ENCODE assay signal across 15 mouse cellular contexts in the genomic region with DNA sequence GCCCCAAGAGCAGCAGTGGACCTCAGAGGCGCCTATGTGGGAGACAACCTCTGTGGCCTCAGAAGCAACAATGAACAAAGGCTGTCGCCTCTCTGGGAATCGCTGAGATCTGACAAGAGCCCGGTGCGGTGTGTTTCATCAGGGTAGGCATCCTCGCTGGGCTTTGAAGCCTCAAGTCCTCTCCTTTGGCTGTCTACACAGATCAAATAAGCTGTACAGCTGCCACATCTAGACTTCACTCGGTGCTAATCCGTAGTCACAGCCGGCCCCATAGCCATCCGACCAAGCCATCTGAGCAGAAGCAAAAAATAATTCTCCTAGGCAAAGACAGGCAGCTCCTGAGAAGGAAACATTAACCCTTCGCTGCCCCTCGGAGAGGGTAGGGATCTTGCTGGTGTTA. TPM values are rescaled to one million over a fixed set of nuclear protein-coding genes. Genes with fewer than 3 reads are reported as not detected.
DNase-seq lines count a peak whose midpoint lies in the region; ATAC-seq and TF ChIP-seq lines count a peak whose summit lies in the region.
"Had no signal": no experiment of that assay in that cellular context is flagged by ENCODE, and none has a peak within 500 bp of the region (broad histone marks: within the 10 kb centered on the region; RNA-seq: fewer than 3 reads in every experiment).

No protein-coding gene starts in this region.

- no peak overlapping the region for H3K27ac ChIP-seq in limb, embryonic 14.5 days (replicated peaks; ENCODE audit: low read depth, low read length)
- H3K27ac ChIP-seq in limb, embryonic 10.5 days = no peak overlapping the region
- H3K27ac ChIP-seq in forebrain, embryonic 14.5 days (ENCODE audit: low read depth, low read length) = peak overlapping the region; percentile 99
- H3K27ac ChIP-seq in hindbrain, postnatal 0 days = peak overlapping the region; percentile 98
- peak overlapping the region; percentile 68 for H3K27ac ChIP-seq in neural tube, embryonic 14.5 days (ENCODE audit: low read depth, low read length)
- no peak overlapping the region for H3K27ac ChIP-seq in stomach, postnatal 0 days (replicated peaks)
- H3K27ac ChIP-seq: heart, embryonic 15.5 days had no signal

- peaks cover 7% of the 10 kb centered on the region; the same call in 1 of the 2 replicates for H3K4me1 ChIP-seq in limb, embryonic 14.5 days (ENCODE audit: control insufficient read depth, insufficient read depth, low read length)
- H3K4me1 ChIP-seq in limb, embryonic 10.5 days = peaks cover 23% of the 10 kb centered on the region
- peaks cover 4% of the 10 kb centered on the region; the same call in 1 of the 2 replicates for H3K4me1 ChIP-seq in forebrain, embryonic 14.5 days (ENCODE audit: control insufficient read depth, insufficient read depth, low read length)
- H3K4me1 ChIP-seq in hindbrain, postnatal 0 days (ENCODE audit: insufficient read depth, low read length) = peaks cover 3% of the 10 kb centered on the region; the same call in 1 of the 2 replicates
- peaks cover 17% of the 10 kb centered on the region; the same call in 1 of the 2 replicates for H3K4me1 ChIP-seq in neural tube, embryonic 14.5 days (ENCODE audit: control insufficient read depth, insufficient read depth, low read length)
- H3K4me1 ChIP-seq in stomach, postnatal 0 days (replicated peaks; ENCODE audit: control insufficient read depth, insufficient read depth) = no peaks in the 10 kb centered on the region

- no peak for TF ChIP-seq EP300 in stomach, postnatal 0 days (optimal IDR thresholded peaks at IDR 0.05)

- TF ChIP-seq POLR2A in limb, embryonic 14.5 days (IDR thresholded peaks at IDR 0.05; ENCODE audit: borderline replicate concordance, extremely low read depth, insufficient read depth, insufficient read length) = no peak

- H3K9me3 ChIP-seq in limb, embryonic 14.5 days (ENCODE audit: control insufficient read depth, low read length) = no peaks in the 10 kb centered on the region
- no peaks in the 10 kb centered on the region for H3K9me3 ChIP-seq in limb, embryonic 10.5 days (replicated peaks)
- H3K9me3 ChIP-seq in forebrain, embryonic 14.5 days (replicated peaks; ENCODE audit: control insufficient read depth, low read length) = no peaks in the 10 kb centered on the region
- no peaks in the 10 kb centered on the region for H3K9me3 ChIP-seq in hindbrain, postnatal 0 days (ENCODE audit: low read length)
- no peaks in the 10 kb centered on the region for H3K9me3 ChIP-seq in neural tube, embryonic 14.5 days (ENCODE audit: control insufficient read depth, low read length)
- H3K9me3 ChIP-seq in stomach, postnatal 0 days (ENCODE audit: control insufficient read depth, low read length) = no peaks in the 10 kb centered on the region
- H3K9me3 ChIP-seq: heart, embryonic 15.5 days had no signal

- peak; percentile 9 for DNase-seq in limb, embryonic 14.5 days (ENCODE audit: low spot score)
- no peak for DNase-seq in limb, embryonic 10.5 days (ENCODE audit: low spot score)
- DNase-seq in forebrain, embryonic 14.5 days (ENCODE audit: low spot score) = peak; percentile 59
- peak; percentile 53 for DNase-seq in hindbrain, postnatal 0 days (ENCODE audit: low spot score)
- no peak for DNase-seq in frontal cortex, postnatal 14 days (ENCODE audit: low spot score in 2 of 2)
- DNase-seq in heart, adult 9 months (ENCODE audit: low spot score in 2 of 2) = no peak
- no peak for DNase-seq in stomach, postnatal 0 days (ENCODE audit: low spot score)
- DNase-seq: B cell, adult 2 months; cerebellum, adult 9-10 months; kidney, postnatal 4 days; lung, postnatal 10 days had no signal

- H3K36me3 ChIP-seq in limb, embryonic 14.5 days (ENCODE audit: control insufficient read depth, insufficient read depth, low read length) = peaks cover 4% of the 10 kb centered on the region
- H3K36me3 ChIP-seq in limb, embryonic 10.5 days = peaks cover 10% of the 10 kb centered on the region
- peaks cover 4% of the 10 kb centered on the region for H3K36me3 ChIP-seq in forebrain, embryonic 14.5 days (ENCODE audit: control insufficient read depth, insufficient read depth, low read length)
- 0 out of 2 replicates have a peak, but pooled peaks cover under 1% of the 10 kb centered on the region for H3K36me3 ChIP-seq in hindbrain, postnatal 0 days (ENCODE audit: insufficient read depth, low read length)
- H3K36me3 ChIP-seq in neural tube, embryonic 14.5 days (ENCODE audit: control insufficient read depth, insufficient read depth, low read length) = peaks cover under 1% of the 10 kb centered on the region; the same call in 1 of the 2 replicates
- no peaks in the 10 kb centered on the region for H3K36me3 ChIP-seq in stomach, postnatal 0 days (ENCODE audit: control insufficient read depth, insufficient read depth, low read length)

- no peak for ATAC-seq in limb, embryonic 14.5 days (ENCODE audit: low FRiP score, low read depth)
- no peak for ATAC-seq in forebrain, embryonic 14.5 days
- ATAC-seq in hindbrain, postnatal 0 days = no peak
- no peak for ATAC-seq in neural tube, embryonic 14.5 days (ENCODE audit: low read depth)
- no peak for ATAC-seq in stomach, postnatal 0 days (ENCODE audit: low FRiP score, low TSS enrichment)
- ATAC-seq: intestine, embryonic 16.5 days had no signal

- H3K4me3 ChIP-seq in limb, embryonic 14.5 days (replicated peaks; ENCODE audit: low read length) = no peak overlapping the region
- H3K4me3 ChIP-seq in limb, embryonic 10.5 days = no peak overlapping the region
- no peak overlapping the region for H3K4me3 ChIP-seq in forebrain, embryonic 14.5 days (ENCODE audit: low read depth, low read length)
- H3K4me3 ChIP-seq in hindbrain, postnatal 0 days (ENCODE audit: low read length) = no peak overlapping the region
- H3K4me3 ChIP-seq in neural tube, embryonic 14.5 days (ENCODE audit: low read depth, low read length) = no peak overlapping the region
- H3K4me3 ChIP-seq in stomach, postnatal 0 days (ENCODE audit: low read depth, low read length) = no peak overlapping the region
- H3K4me3 ChIP-seq: heart, embryonic 15.5 days had no signal

- TF ChIP-seq CTCF in hindbrain, postnatal 0 days (IDR thresholded peaks at IDR 0.05; ENCODE audit: low read depth) = no peak
- TF ChIP-seq CTCF in stomach, postnatal 0 days (IDR thresholded peaks at IDR 0.05; ENCODE audit: low read depth) = no peak

- no peak overlapping the region for H3K4me2 ChIP-seq in limb, embryonic 14.5 days (replicated peaks; ENCODE audit: low read depth, low read length, severe bottlenecking)
- H3K4me2 ChIP-seq in forebrain, embryonic 14.5 days (ENCODE audit: low read length) = peak overlapping the region; percentile 31
- H3K4me2 ChIP-seq in hindbrain, postnatal 0 days (ENCODE audit: low read depth, low read length) = no peak overlapping the region
- H3K4me2 ChIP-seq in neural tube, embryonic 14.5 days (ENCODE audit: low read depth, low read length) = peak overlapping the region; percentile 15; the same call in 1 of the 2 replicates
- H3K4me2 ChIP-seq in stomach, postnatal 0 days (replicated peaks; ENCODE audit: low read depth) = no peak overlapping the region
- H3K4me2 ChIP-seq: heart, embryonic 15.5 days; liver, embryonic 11.5 days had no signal

- no peak overlapping the region for H3K9ac ChIP-seq in limb, embryonic 14.5 days (ENCODE audit: low read depth, low read length, severe bottlenecking)
- peak overlapping the region; percentile 23; the same call in 1 of the 2 replicates for H3K9ac ChIP-seq in forebrain, embryonic 14.5 days (ENCODE audit: low read length)
- H3K9ac ChIP-seq in hindbrain, postnatal 0 days (replicated peaks; ENCODE audit: low read length) = 0 out of 2 replicates have a peak overlapping the region, but pooled peaks have one; percentile 10
- no peak overlapping the region for H3K9ac ChIP-seq in neural tube, embryonic 14.5 days (replicated peaks; ENCODE audit: low read depth, low read length)
- H3K9ac ChIP-seq in stomach, postnatal 0 days (ENCODE audit: low read length) = no peak overlapping the region
- H3K9ac ChIP-seq: heart, embryonic 15.5 days had no signal

- 48% methylated on average over 12 of the region's 12 CpGs for WGBS in limb, embryonic 14.5 days
- 54% methylated on average over 12 of the region's 12 CpGs for WGBS in limb, embryonic 10.5 days
- WGBS in forebrain, embryonic 14.5 days = 35% methylated on average over 12 of the region's 12 CpGs
- 36% methylated on average over 12 of the region's 12 CpGs for WGBS in hindbrain, postnatal 0 days
- WGBS in neural tube, embryonic 14.5 days = 38% methylated on average over 12 of the region's 12 CpGs
- WGBS in stomach, postnatal 0 days = 55% methylated on average over 12 of the region's 12 CpGs

- no peaks in the 10 kb centered on the region for H3K27me3 ChIP-seq in limb, embryonic 14.5 days (ENCODE audit: control insufficient read depth, insufficient read depth, low read length)
- H3K27me3 ChIP-seq in limb, embryonic 10.5 days (ENCODE audit: low read depth, poor library complexity, severe bottlenecking) = peaks cover 15% of the 10 kb centered on the region
- H3K27me3 ChIP-seq in forebrain, embryonic 14.5 days (replicated peaks; ENCODE audit: control insufficient read depth, insufficient read depth, low read length) = no peaks in the 10 kb centered on the region
- H3K27me3 ChIP-seq in hindbrain, postnatal 0 days (ENCODE audit: insufficient read depth, low read length) = no peaks in the 10 kb centered on the region
- no peaks in the 10 kb centered on the region for H3K27me3 ChIP-seq in neural tube, embryonic 14.5 days (ENCODE audit: control insufficient read depth, insufficient read depth, low read length)
- no peaks in the 10 kb centered on the region for H3K27me3 ChIP-seq in stomach, postnatal 0 days (ENCODE audit: control insufficient read depth, insufficient read depth, low read length)
- H3K27me3 ChIP-seq: heart, embryonic 15.5 days had no signal

RNA-seq across cellular contexts. Expression of a gene that starts 2.3 kb away (rescaled TPM):
- polyA plus RNA-seq in limb, embryonic 14.5 days (2012; rRNA removed) = 246 and 428 TPM in 2 replicates
- polyA plus RNA-seq in limb, embryonic 14.5 days (2014; fragmentation: Nextera tagmentation; extraction: Ambion mirVana) = 1,273 and 1,449 TPM in 2 replicates
- 1,855 and 1,993 TPM in 2 replicates for polyA plus RNA-seq in limb, embryonic 10.5 days (2016; fragmentation: Nextera tagmentation; extraction: Ambion mirVana)
- 7,624 and 8,172 TPM in 2 replicates for polyA plus RNA-seq in forebrain, embryonic 14.5 days (2014; fragmentation: Nextera tagmentation; extraction: Ambion mirVana)
- 667 and 752 TPM in 2 replicates for total RNA-seq in hindbrain, postnatal 0 days (2014; rRNA removed)
- polyA plus RNA-seq in hindbrain, postnatal 0 days (2015; fragmentation: Nextera tagmentation; extraction: Ambion mirVana) = 4,115 and 4,307 TPM in 2 replicates
- polyA plus RNA-seq in neural tube, embryonic 14.5 days (2014; fragmentation: Nextera tagmentation; extraction: Ambion mirVana) = 5,364 and 5,581 TPM in 2 replicates
- 358 and 380 TPM in 2 replicates for polyA plus RNA-seq in stomach, postnatal 0 days (2015; fragmentation: Nextera tagmentation; extraction: Ambion mirVana)

RNA-seq across cellular contexts. Expression of a gene that starts 30.7 kb away (rescaled TPM):
- 5.9 and 8.2 TPM in 2 replicates for polyA plus RNA-seq in limb, embryonic 14.5 days (2012; rRNA removed)
- 2.3 and 2.9 TPM in 2 replicates for polyA plus RNA-seq in limb, embryonic 14.5 days (2014; fragmentation: Nextera tagmentation; extraction: Ambion mirVana)
- 1.2 TPM in 2 replicates for polyA plus RNA-seq in limb, embryonic 10.5 days (2016; fragmentation: Nextera tagmentation; extraction: Ambion mirVana)
- 4.3 and 6.0 TPM in 2 replicates for polyA plus RNA-seq in forebrain, embryonic 14.5 days (2014; fragmentation: Nextera tagmentation; extraction: Ambion mirVana)
- 121 and 142 TPM in 2 replicates for total RNA-seq in hindbrain, postnatal 0 days (2014; rRNA removed)
- 41.1 and 43.5 TPM in 2 replicates for polyA plus RNA-seq in hindbrain, postnatal 0 days (2015; fragmentation: Nextera tagmentation; extraction: Ambion mirVana)
- polyA plus RNA-seq in neural tube, embryonic 14.5 days (2014; fragmentation: Nextera tagmentation; extraction: Ambion mirVana) = 9.8 and 13.7 TPM in 2 replicates
- 51.8 and 56.4 TPM in 2 replicates for polyA plus RNA-seq in stomach, postnatal 0 days (2015; fragmentation: Nextera tagmentation; extraction: Ambion mirVana)

RNA-seq across cellular contexts. Expression of a gene that starts 45.0 kb away (rescaled TPM):
- 6.7 and 10.3 TPM in 2 replicates for polyA plus RNA-seq in limb, embryonic 14.5 days (2012; rRNA removed)
- polyA plus RNA-seq in limb, embryonic 14.5 days (2014; fragmentation: Nextera tagmentation; extraction: Ambion mirVana) = 3.5 and 3.6 TPM in 2 replicates
- polyA plus RNA-seq in limb, embryonic 10.5 days (2016; fragmentation: Nextera tagmentation; extraction: Ambion mirVana) = 21.9 and 29.6 TPM in 2 replicates
- 2.2 and 3.3 TPM in 2 replicates for polyA plus RNA-seq in forebrain, embryonic 14.5 days (2014; fragmentation: Nextera tagmentation; extraction: Ambion mirVana)
- total RNA-seq in hindbrain, postnatal 0 days (2014; rRNA removed) = 2.2 and 2.7 TPM in 2 replicates
- polyA plus RNA-seq in hindbrain, postnatal 0 days (2015; fragmentation: Nextera tagmentation; extraction: Ambion mirVana) = 2.2 and 2.6 TPM in 2 replicates
- polyA plus RNA-seq in neural tube, embryonic 14.5 days (2014; fragmentation: Nextera tagmentation; extraction: Ambion mirVana) = 0.43 and 0.76 TPM in 2 replicates
- polyA plus RNA-seq in stomach, postnatal 0 days (2015; fragmentation: Nextera tagmentation; extraction: Ambion mirVana) = 3.5 and 3.8 TPM in 2 replicates

Comparison
In these comparisons a context has a peak if more than half of its experiments do, and no peak if none do; other contexts are left out.
1. DNase-seq: peak in limb, embryonic 14.5 days (single experiment), forebrain, embryonic 14.5 days (single experiment) and hindbrain, postnatal 0 days (single experiment); none in limb, embryonic 10.5 days (single experiment), frontal cortex, postnatal 14 days (0 of 2), heart, adult 9 months (0 of 2) and stomach, postnatal 0 days (single experiment).
2. H3K27ac ChIP-seq: peak in forebrain, embryonic 14.5 days (single experiment), hindbrain, postnatal 0 days (single experiment) and neural tube, embryonic 14.5 days (single experiment); none in limb, embryonic 14.5 days (single experiment), limb, embryonic 10.5 days (single experiment) and stomach, postnatal 0 days (single experiment).
3. H3K4me2 ChIP-seq: peak in forebrain, embryonic 14.5 days (single experiment) and neural tube, embryonic 14.5 days (single experiment); none in limb, embryonic 14.5 days (single experiment), hindbrain, postnatal 0 days (single experiment) and stomach, postnatal 0 days (single experiment).
4. H3K9ac ChIP-seq: peak in forebrain, embryonic 14.5 days (single experiment) and hindbrain, postnatal 0 days (single experiment); none in limb, embryonic 14.5 days (single experiment), neural tube, embryonic 14.5 days (single experiment) and stomach, postnatal 0 days (single experiment).